Mouse (Mus musculus): ENCODE results near the gene Kng2. TPM values are rescaled to one million over a fixed set of nuclear protein-coding genes. Genes with fewer than 3 reads are reported as not detected.
"Not testable (repeated sequence)": the region's sequence is repeated elsewhere in the genome, so short reads cannot be mapped to it uniquely, and the experiment has no call there.

Kng2 gene
- total RNA-seq (2014; rRNA removed; ENCODE audit: low replicate concordance) = not detected in 2 replicates
- 0.15 TPM in 1 of 2 replicates, not detected in the other for polyA plus RNA-seq (2015; fragmentation: Nextera tagmentation; extraction: Ambion mirVana)

- not testable (repeated sequence) for H3K4me2 ChIP-seq (ENCODE audit: low read depth, low read length); H3K36me3 ChIP-seq (replicated peaks; ENCODE audit: control insufficient read depth, insufficient read depth, low read length); H3K27ac ChIP-seq (ENCODE audit: low read depth); H3K4me3 ChIP-seq (ENCODE audit: low read depth, low read length); ATAC-seq (ENCODE audit: insufficient read depth, low read depth); H3K4me1 ChIP-seq (ENCODE audit: control insufficient read depth, insufficient read depth); DNase-seq (ENCODE audit: low spot score); H3K27me3 ChIP-seq (ENCODE audit: control insufficient read depth, insufficient read depth, low read length); H3K9me3 ChIP-seq (replicated peaks; ENCODE audit: control insufficient read depth, low read length); H3K9ac ChIP-seq (replicated peaks; ENCODE audit: low read depth, low read length)
- 77% methylated on average over 3 of the region's 3 CpGs for WGBS
These were observed at the start of gene Kng2 for GRCm38 (mm10) chr16:23028966-23029600. Gene Kng2 (minus strand): TSS chr16:23029482.

- WGBS = 74% methylated on average over 6 of the region's 6 CpGs
These were observed 48.2 kb upstream of the Kng2 start for GRCm38 (mm10) chr16:23077516-23077915.

GRCm38 (mm10) chr16:23060781-23061325 lies 31.6 kb upstream of the Kng2 start:
- 70% methylated on average over 5 of the region's 5 CpGs for WGBS
- H3K27ac ChIP-seq (ENCODE audit: low read depth); H3K27me3 ChIP-seq (ENCODE audit: control insufficient read depth, insufficient read depth, low read length); H3K4me3 ChIP-seq (ENCODE audit: low read depth, low read length); H3K36me3 ChIP-seq (replicated peaks; ENCODE audit: control insufficient read depth, insufficient read depth, low read length); H3K4me1 ChIP-seq (ENCODE audit: control insufficient read depth, insufficient read depth); H3K9ac ChIP-seq (replicated peaks; ENCODE audit: low read depth, low read length); H3K9me3 ChIP-seq (replicated peaks; ENCODE audit: control insufficient read depth, low read length); H3K4me2 ChIP-seq (ENCODE audit: low read depth, low read length); DNase-seq (ENCODE audit: low spot score); ATAC-seq (ENCODE audit: insufficient read depth, low read depth): not testable (repeated sequence)

More at GRCm38 (mm10) chr16:23077516-23077915, 48.2 kb upstream of the Kng2 start:
- H3K9ac ChIP-seq (replicated peaks; ENCODE audit: low read depth, low read length); H3K9me3 ChIP-seq (replicated peaks; ENCODE audit: control insufficient read depth, low read length); H3K27ac ChIP-seq (ENCODE audit: low read depth); H3K36me3 ChIP-seq (replicated peaks; ENCODE audit: control insufficient read depth, insufficient read depth, low read length); H3K4me1 ChIP-seq (ENCODE audit: control insufficient read depth, insufficient read depth); H3K4me3 ChIP-seq (ENCODE audit: low read depth, low read length); H3K27me3 ChIP-seq (ENCODE audit: control insufficient read depth, insufficient read depth, low read length); ATAC-seq (ENCODE audit: insufficient read depth, low read depth); H3K4me2 ChIP-seq (ENCODE audit: low read depth, low read length); DNase-seq (ENCODE audit: low spot score): not testable (repeated sequence)

- 50% methylated on average over 4 of the region's 4 CpGs for WGBS
- DNase-seq (ENCODE audit: low spot score); H3K27ac ChIP-seq (ENCODE audit: low read depth); H3K4me1 ChIP-seq (ENCODE audit: control insufficient read depth, insufficient read depth); ATAC-seq (ENCODE audit: insufficient read depth, low read depth); H3K36me3 ChIP-seq (replicated peaks; ENCODE audit: control insufficient read depth, insufficient read depth, low read length); H3K4me3 ChIP-seq (ENCODE audit: low read depth, low read length); H3K9me3 ChIP-seq (replicated peaks; ENCODE audit: control insufficient read depth, low read length); H3K4me2 ChIP-seq (ENCODE audit: low read depth, low read length); H3K27me3 ChIP-seq (ENCODE audit: control insufficient read depth, insufficient read depth, low read length); H3K9ac ChIP-seq (replicated peaks; ENCODE audit: low read depth, low read length): not testable (repeated sequence)
These were observed 30.3 kb upstream of the Kng2 start for GRCm38 (mm10) chr16:23059630-23060029.

- ATAC-seq (ENCODE audit: insufficient read depth, low read depth); H3K4me2 ChIP-seq (ENCODE audit: low read depth, low read length); DNase-seq (ENCODE audit: low spot score): not testable (repeated sequence)
These were observed 28.6 kb upstream of the Kng2 start, which contains the start of gene Kng1 for GRCm38 (mm10) chr16:23057668-23058447. Gene Kng1 (plus strand): TSS chr16:23057865.

GRCm38 (mm10) chr16:23046319-23046718 lies 17.0 kb upstream of the Kng2 start:
- H3K9ac ChIP-seq (replicated peaks; ENCODE audit: low read depth, low read length) = no peak overlapping the region
- ATAC-seq (ENCODE audit: insufficient read depth, low read depth) (no peak), DNase-seq (ENCODE audit: low spot score) (peak; percentile 16)
- H3K27me3 ChIP-seq (ENCODE audit: control insufficient read depth, insufficient read depth, low read length) = no peaks in the 10 kb centered on the region
- H3K36me3 ChIP-seq (replicated peaks; ENCODE audit: control insufficient read depth, insufficient read depth, low read length) = no peaks in the 10 kb centered on the region
- no peaks in the 10 kb centered on the region for H3K9me3 ChIP-seq (replicated peaks; ENCODE audit: control insufficient read depth, low read length)
- no peak overlapping the region for H3K27ac ChIP-seq (ENCODE audit: low read depth)
- H3K4me2 ChIP-seq (ENCODE audit: low read depth, low read length) = no peak overlapping the region
- H3K4me3 ChIP-seq (ENCODE audit: low read depth, low read length) = no peak overlapping the region
- 60% methylated on average over 5 of the region's 5 CpGs for WGBS
- H3K4me1 ChIP-seq (ENCODE audit: control insufficient read depth, insufficient read depth) = no peaks in the 10 kb centered on the region
- peak; percentile 32; the same call in 1 of the 2 replicates for TF ChIP-seq CTCF (IDR thresholded peaks at IDR 0.05; ENCODE audit: low read depth)
- no peak for TF ChIP-seq EP300 (IDR thresholded peaks at IDR 0.05; ENCODE audit: low read depth)

More at GRCm38 (mm10) chr16:23057668-23058447, 28.6 kb upstream of the Kng2 start, which contains the start of gene Kng1:
- WGBS = 74% methylated on average over 1 of the region's 1 CpGs
- not testable (repeated sequence) for H3K4me1 ChIP-seq (ENCODE audit: control insufficient read depth, insufficient read depth); H3K4me3 ChIP-seq (ENCODE audit: low read depth, low read length); H3K27ac ChIP-seq (ENCODE audit: low read depth); H3K36me3 ChIP-seq (replicated peaks; ENCODE audit: control insufficient read depth, insufficient read depth, low read length); H3K27me3 ChIP-seq (ENCODE audit: control insufficient read depth, insufficient read depth, low read length); H3K9ac ChIP-seq (replicated peaks; ENCODE audit: low read depth, low read length); H3K9me3 ChIP-seq (replicated peaks; ENCODE audit: control insufficient read depth, low read length)

All from heart, postnatal 0 days (tissue).